Mouse (Mus musculus): ENCODE data around the gene Dnajc24. TPM values are rescaled to one million over a fixed set of nuclear protein-coding genes. Genes with fewer than 3 reads are reported as not detected.
A peak's percentile ranks its signal among the peaks of the same experiment; 100 is the strongest.

Dnajc24 gene
- 12.5 and 14.0 TPM in 2 replicates for polyA plus RNA-seq (2012; rRNA removed)

DNA sequence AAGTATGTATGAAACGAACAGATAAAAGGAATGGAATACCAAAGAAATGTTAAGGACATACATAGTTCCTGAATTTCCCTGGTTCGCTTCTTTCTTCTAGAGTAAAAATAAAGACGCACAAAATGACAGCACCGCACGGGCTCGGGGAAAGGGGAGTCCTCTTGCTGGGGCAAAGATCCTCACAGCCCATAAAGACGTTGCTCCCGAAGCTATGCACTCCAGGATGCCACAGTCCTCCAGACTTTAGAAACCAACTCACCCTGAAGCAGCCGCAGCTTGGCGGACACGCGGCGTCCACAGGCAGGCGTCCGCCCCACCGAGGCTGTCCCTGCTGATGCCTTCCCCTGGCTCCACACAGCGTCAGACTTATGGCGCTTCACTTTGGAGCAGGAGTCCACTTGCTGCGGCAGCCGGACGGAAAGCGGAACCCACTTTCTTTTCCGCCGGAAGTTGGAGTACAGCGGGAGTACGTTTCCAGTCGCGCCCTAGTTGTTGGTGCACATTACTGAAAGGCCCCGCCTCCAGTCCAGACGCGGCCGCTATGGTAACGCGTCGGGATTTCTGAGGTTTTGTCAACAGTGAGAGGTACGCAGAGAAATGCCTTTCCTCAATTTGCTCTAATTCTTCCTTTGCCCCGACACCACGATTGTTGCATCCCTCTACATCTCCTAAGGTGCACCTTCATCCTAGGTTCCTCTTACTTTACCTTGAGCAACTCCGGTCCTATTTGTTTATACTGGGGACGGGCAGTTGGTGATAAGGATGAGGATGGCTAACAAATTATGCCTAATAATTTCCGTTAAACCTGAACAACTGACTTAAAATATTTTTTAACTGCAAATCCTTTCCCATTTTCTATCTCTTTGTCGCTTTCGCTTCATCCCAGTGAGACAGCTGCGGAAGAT lies at the start of gene Dnajc24:
Gene Dnajc24, minus strand, starts transcription at position 715 of the 905 bp plus-strand sequence.
- no peaks in the 10 kb centered on the region for H3K27me3 ChIP-seq (replicated peaks; ENCODE audit: control insufficient read depth, insufficient read depth, low read length)
- H3K4me3 ChIP-seq (ENCODE audit: insufficient read depth, low read depth, low read length), result peak within 1 kb of the TSS; percentile 65
- no peaks in the 10 kb centered on the region for H3K36me3 ChIP-seq (ENCODE audit: control insufficient read depth, insufficient read depth, low read length)
- H3K4me1 ChIP-seq (ENCODE audit: control insufficient read depth, insufficient read depth, low read length), result no peaks in the 10 kb centered on the region
- peak; percentile 94 for DNase-seq
- TF ChIP-seq POLR2A (IDR thresholded peaks at IDR 0.05; ENCODE audit: low read depth, low read length) (peak; percentile 26), CTCF (conservative IDR thresholded peaks at IDR 0.05; ENCODE audit: insufficient read depth, insufficient read length, low read depth, low read length) (no peak)
- H3K27ac ChIP-seq (ENCODE audit: insufficient read depth, low read depth, low read length), result no peak within 1 kb of the TSS
- WGBS, result 1% methylated on average over 44 of the region's 44 CpGs

DNA sequence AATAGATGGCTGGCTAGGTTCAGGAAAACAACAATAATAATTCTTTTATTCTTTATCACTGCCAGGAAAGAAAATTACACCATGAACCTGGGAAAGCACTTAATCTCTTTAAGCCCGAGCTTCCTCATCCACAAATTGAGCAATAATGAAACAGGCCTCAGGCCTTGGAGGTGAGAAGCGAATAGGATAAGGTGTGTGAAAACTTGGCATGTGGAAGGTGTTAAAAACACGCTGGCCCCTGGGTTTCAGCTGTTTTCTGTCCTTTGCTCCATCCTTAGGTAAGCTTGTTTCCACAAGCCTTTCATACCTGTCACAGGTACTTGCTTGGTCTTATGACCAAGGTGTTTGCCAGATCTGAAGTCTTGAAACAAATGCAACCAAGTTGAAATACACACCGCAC lies 43.3 kb upstream of the Dnajc24 start:
- Histone ChIP-seq H3K27me3 (replicated peaks; ENCODE audit: control insufficient read depth, insufficient read depth, low read length) (no peaks in the 10 kb centered on the region), H3K36me3 (ENCODE audit: control insufficient read depth, insufficient read depth, low read length) (no peaks in the 10 kb centered on the region), H3K27ac (ENCODE audit: insufficient read depth, low read depth, low read length) (no peak overlapping the region), H3K4me1 (ENCODE audit: control insufficient read depth, insufficient read depth, low read length) (no peaks in the 10 kb centered on the region), H3K4me3 (ENCODE audit: insufficient read depth, low read depth, low read length) (no peak overlapping the region)
- TF ChIP-seq POLR2A (IDR thresholded peaks at IDR 0.05; ENCODE audit: low read depth, low read length) (no peak), CTCF (conservative IDR thresholded peaks at IDR 0.05; ENCODE audit: insufficient read depth, insufficient read length, low read depth, low read length) (no peak)
- DNase-seq, result no peak
- WGBS, result 79% methylated on average over 4 of the region's 4 CpGs

DNA sequence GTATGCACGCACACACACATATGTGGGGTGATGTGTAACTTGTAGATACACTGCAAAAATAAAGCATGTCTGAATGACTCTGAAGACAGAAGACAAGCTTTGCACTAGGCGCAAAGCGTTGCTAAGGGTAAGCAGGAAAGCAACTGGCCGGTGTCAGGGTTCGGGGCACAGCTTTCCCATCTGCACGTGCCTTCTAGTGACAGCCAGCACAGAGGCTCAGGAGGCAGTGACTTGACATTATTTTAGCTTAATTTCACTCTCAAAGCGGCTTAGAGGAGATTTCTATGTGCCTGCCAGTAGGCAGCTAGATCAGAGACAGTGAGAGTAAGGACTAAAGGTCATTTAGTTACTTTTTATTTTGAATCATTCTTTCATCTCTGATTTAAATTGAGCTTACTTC lies 39.1 kb upstream of the Dnajc24 start:
- H3K27ac ChIP-seq (ENCODE audit: insufficient read depth, low read depth, low read length), result no peak overlapping the region
- WGBS, result 78% methylated on average over 7 of the region's 7 CpGs
- DNase-seq, result no peak
- H3K36me3 ChIP-seq (ENCODE audit: control insufficient read depth, insufficient read depth, low read length), result no peaks in the 10 kb centered on the region
- TF ChIP-seq CTCF (conservative IDR thresholded peaks at IDR 0.05; ENCODE audit: insufficient read depth, insufficient read length, low read depth, low read length), result no peak
- no peaks in the 10 kb centered on the region for H3K27me3 ChIP-seq (replicated peaks; ENCODE audit: control insufficient read depth, insufficient read depth, low read length)
- no peaks in the 10 kb centered on the region for H3K4me1 ChIP-seq (ENCODE audit: control insufficient read depth, insufficient read depth, low read length)
- H3K4me3 ChIP-seq (ENCODE audit: insufficient read depth, low read depth, low read length), result no peak overlapping the region

DNA sequence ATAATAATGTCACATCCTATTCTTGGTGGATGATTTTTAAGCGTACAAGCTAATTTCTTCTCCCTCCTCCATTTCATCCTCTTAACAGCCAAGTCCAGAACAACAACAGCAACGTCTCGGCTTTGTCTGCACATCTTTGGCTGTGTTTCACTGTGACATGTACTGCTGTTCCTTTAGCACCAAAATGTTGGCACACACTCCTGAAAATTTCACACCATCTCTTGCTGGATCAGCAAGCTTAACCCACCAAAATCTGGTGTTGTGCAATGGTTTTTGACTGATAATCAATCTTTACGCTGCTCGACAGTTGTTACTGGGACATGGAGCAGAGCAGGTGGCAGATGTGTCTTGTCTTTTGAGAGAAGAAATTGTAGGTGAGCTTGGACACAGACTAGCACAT lies 38.6 kb upstream of the Dnajc24 start:
- no peaks in the 10 kb centered on the region for H3K36me3 ChIP-seq (ENCODE audit: control insufficient read depth, insufficient read depth, low read length)
- WGBS, result 88% methylated on average over 5 of the region's 5 CpGs

DNA sequence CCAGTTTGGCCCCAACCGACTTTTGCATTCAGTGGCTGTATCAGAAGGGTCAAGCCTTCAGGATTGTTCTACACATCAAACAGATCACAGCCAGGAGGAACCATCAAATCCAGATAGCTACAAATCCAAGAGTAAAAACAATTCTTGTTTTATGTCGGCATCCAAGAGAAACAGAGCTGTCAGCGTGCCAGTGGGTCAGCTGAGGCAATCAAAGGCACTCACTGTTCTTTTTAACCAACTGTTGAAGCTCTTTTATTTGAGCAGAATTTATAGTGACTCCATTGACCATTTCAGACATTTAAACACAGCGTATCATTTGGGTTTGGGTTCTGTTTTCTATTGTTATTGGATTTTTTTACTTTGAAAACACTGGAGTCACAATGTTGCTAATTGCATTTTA lies 34.9 kb upstream of the Dnajc24 start:
- H3K4me3 ChIP-seq (ENCODE audit: insufficient read depth, low read depth, low read length), result no peak overlapping the region
- H3K4me1 ChIP-seq (ENCODE audit: control insufficient read depth, insufficient read depth, low read length), result no peaks in the 10 kb centered on the region
- 51% methylated on average over 4 of the region's 4 CpGs for WGBS
- no peaks in the 10 kb centered on the region; the same call in 1 of the 2 replicates for H3K27me3 ChIP-seq (replicated peaks; ENCODE audit: control insufficient read depth, insufficient read depth, low read length)
- no peak overlapping the region for H3K27ac ChIP-seq (ENCODE audit: insufficient read depth, low read depth, low read length)
- no peaks in the 10 kb centered on the region for H3K36me3 ChIP-seq (ENCODE audit: control insufficient read depth, insufficient read depth, low read length)
- TF ChIP-seq CTCF (conservative IDR thresholded peaks at IDR 0.05; ENCODE audit: insufficient read depth, insufficient read length, low read depth, low read length) (no peak), POLR2A (IDR thresholded peaks at IDR 0.05; ENCODE audit: low read depth, low read length) (no peak)
- no peak for DNase-seq

More for the DNA sequence above, 38.6 kb upstream of the Dnajc24 start:
- no peak for DNase-seq
- H3K27ac ChIP-seq (ENCODE audit: insufficient read depth, low read depth, low read length), result no peak overlapping the region
- no peak for TF ChIP-seq CTCF (conservative IDR thresholded peaks at IDR 0.05; ENCODE audit: insufficient read depth, insufficient read length, low read depth, low read length)
- TF ChIP-seq POLR2A (IDR thresholded peaks at IDR 0.05; ENCODE audit: low read depth, low read length), result no peak
- no peaks in the 10 kb centered on the region for H3K4me1 ChIP-seq (ENCODE audit: control insufficient read depth, insufficient read depth, low read length)
- no peaks in the 10 kb centered on the region; the same call in 1 of the 2 replicates for H3K27me3 ChIP-seq (replicated peaks; ENCODE audit: control insufficient read depth, insufficient read depth, low read length)
- H3K4me3 ChIP-seq (ENCODE audit: insufficient read depth, low read depth, low read length), result no peak overlapping the region

DNA sequence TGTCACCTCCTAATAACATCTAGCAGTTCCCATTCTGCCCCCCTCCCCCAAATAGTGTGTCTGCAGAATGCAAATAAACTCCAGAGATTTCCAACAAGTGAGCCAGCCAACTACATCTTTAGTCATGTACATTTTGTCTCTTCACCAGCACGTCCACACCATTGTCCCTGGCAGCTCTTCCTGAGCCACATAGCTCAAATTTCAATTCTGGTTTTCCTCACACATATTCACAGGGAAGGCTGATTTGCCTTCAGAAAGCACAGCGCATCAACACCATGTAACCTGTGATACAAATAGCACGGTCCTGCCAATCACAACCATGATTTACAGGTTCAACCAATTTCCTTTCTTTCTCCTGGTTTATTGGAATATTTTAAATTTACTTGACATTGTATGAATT lies 21.5 kb upstream of the Dnajc24 start:
- Histone ChIP-seq H3K36me3 (ENCODE audit: control insufficient read depth, insufficient read depth, low read length) (no peaks in the 10 kb centered on the region), H3K4me1 (ENCODE audit: control insufficient read depth, insufficient read depth, low read length) (no peaks in the 10 kb centered on the region), H3K27ac (ENCODE audit: insufficient read depth, low read depth, low read length) (no peak overlapping the region), H3K27me3 (replicated peaks; ENCODE audit: control insufficient read depth, insufficient read depth, low read length) (no peaks in the 10 kb centered on the region), H3K4me3 (ENCODE audit: insufficient read depth, low read depth, low read length) (no peak overlapping the region)
- TF ChIP-seq CTCF (conservative IDR thresholded peaks at IDR 0.05; ENCODE audit: insufficient read depth, insufficient read length, low read depth, low read length), result no peak
- TF ChIP-seq POLR2A (IDR thresholded peaks at IDR 0.05; ENCODE audit: low read depth, low read length), result no peak
- 64% methylated on average over 3 of the region's 3 CpGs for WGBS
- no peak for DNase-seq

DNA sequence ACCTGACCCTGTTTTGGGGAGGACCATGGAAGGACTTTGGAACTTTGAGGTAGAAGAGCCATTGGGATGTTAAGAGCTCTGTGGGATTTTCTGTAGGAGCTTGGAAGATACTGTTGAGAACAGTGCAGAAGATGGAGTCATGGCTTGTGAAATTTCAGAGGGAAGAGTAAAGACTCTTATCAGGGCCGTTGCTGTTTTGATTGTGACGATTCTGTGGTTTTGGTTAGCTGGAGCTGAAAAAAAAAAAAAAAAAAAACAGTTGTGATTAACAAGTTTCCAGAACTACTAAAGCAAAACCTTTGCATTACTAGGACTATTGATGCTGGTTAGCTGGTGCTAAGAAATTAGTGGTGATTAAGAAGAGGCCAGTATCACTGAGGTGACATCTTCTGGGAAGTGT lies 5.1 kb upstream of the Dnajc24 start:
- 70% methylated on average over 2 of the region's 2 CpGs for WGBS
- no peak for TF ChIP-seq CTCF (conservative IDR thresholded peaks at IDR 0.05; ENCODE audit: insufficient read depth, insufficient read length, low read depth, low read length)
- TF ChIP-seq POLR2A (IDR thresholded peaks at IDR 0.05; ENCODE audit: low read depth, low read length), result no peak
- DNase-seq, result no peak

More for the DNA sequence above, 5.1 kb upstream of the Dnajc24 start:
- no peaks in the 10 kb centered on the region for H3K27me3 ChIP-seq (replicated peaks; ENCODE audit: control insufficient read depth, insufficient read depth, low read length)
- no peaks in the 10 kb centered on the region for H3K36me3 ChIP-seq (ENCODE audit: control insufficient read depth, insufficient read depth, low read length)
- no peak overlapping the region for H3K4me3 ChIP-seq (ENCODE audit: insufficient read depth, low read depth, low read length)
- no peaks in the 10 kb centered on the region for H3K4me1 ChIP-seq (ENCODE audit: control insufficient read depth, insufficient read depth, low read length)
- H3K27ac ChIP-seq (ENCODE audit: insufficient read depth, low read depth, low read length), result no peak overlapping the region

Measured in kidney, adult 2 months (tissue).